Mouse (Mus musculus): Measurements from ENCODE around the gene Prkag2.

GRCm38 (mm10) chr5:25044007-25044406, 56.4 kb downstream of the Prkag2 start:
- TF ChIP-seq CTCF (conservative IDR thresholded peaks at IDR 0.05; ENCODE audit: low read length), result no peak
- no peak for TF ChIP-seq POU5F1 (IDR thresholded peaks at IDR 0.05; ENCODE audit: borderline replicate concordance, low read length)
- TF ChIP-seq NANOG (IDR thresholded peaks at IDR 0.05; ENCODE audit: borderline replicate concordance, low read length), result no peak

Data from E14TG2a.4 (cell line).